Mouse (Mus musculus) urinary bladder, postnatal 14 days (tissue): ENCODE measurements at regions not wholly inside any gene's neighbourhood (a gene's known extent, or its start where the extent isn't known, plus 50 kb on each side); places are given as distances from the start of the nearest gene placed in this dataset.

Source experiments
- DNase-seq: peaks from one replicate; pipeline ENCODE4 v3.0.0; 2021; ENCODE audit warnings: low spot score

- no peak for DNase-seq
Measured at GRCm38 (mm10) chr1:35428126-35428840, 578.5 kb downstream of the Plekhb2 start.

GRCm38 (mm10) chr1:35429471-35429870 is 579.7 kb downstream of the Plekhb2 start:
- DNase-seq = no peak

GRCm38 (mm10) chr1:35435721-35436120 is 585.9 kb downstream of the Plekhb2 start:
- no peak for DNase-seq

GRCm38 (mm10) chr1:35447345-35447744 is 597.6 kb downstream of the Plekhb2 start:
- DNase-seq = no peak

GRCm38 (mm10) chr1:35452441-35453107 is 602.8 kb downstream of the Plekhb2 start:
- DNase-seq = no peak

- DNase-seq = no peak
Measured at GRCm38 (mm10) chr1:35457591-35457990, 607.8 kb downstream of the Plekhb2 start.

GRCm38 (mm10) chr1:35465081-35465480 is 603.1 kb upstream of the Hs6st1 start:
- no peak for DNase-seq

GRCm38 (mm10) chr1:35469185-35469753 is 598.9 kb upstream of the Hs6st1 start:
- no peak for DNase-seq

GRCm38 (mm10) chr1:35478262-35478661 is 589.9 kb upstream of the Hs6st1 start:
- no peak for DNase-seq

GRCm38 (mm10) chr1:35495963-35496362 is 572.2 kb upstream of the Hs6st1 start:
- no peak for DNase-seq

- no peak for DNase-seq
Measured at GRCm38 (mm10) chr1:35522951-35523350, 545.2 kb upstream of the Hs6st1 start.

GRCm38 (mm10) chr1:35523790-35524362 is 544.3 kb upstream of the Hs6st1 start:
- DNase-seq = no peak

GRCm38 (mm10) chr1:35524788-35525187 is 543.4 kb upstream of the Hs6st1 start:
- no peak for DNase-seq

- DNase-seq = no peak
Measured at GRCm38 (mm10) chr1:35527750-35528476, 540.3 kb upstream of the Hs6st1 start.

- no peak for DNase-seq
Measured at GRCm38 (mm10) chr1:35535470-35535869, 532.7 kb upstream of the Hs6st1 start.

GRCm38 (mm10) chr1:35536276-35536675 is 531.9 kb upstream of the Hs6st1 start:
- DNase-seq = no peak

GRCm38 (mm10) chr1:35548845-35549244 is 519.4 kb upstream of the Hs6st1 start:
- no peak for DNase-seq

- DNase-seq = no peak
Measured at GRCm38 (mm10) chr1:35551503-35551902, 516.7 kb upstream of the Hs6st1 start.

GRCm38 (mm10) chr1:35562786-35563185 is 505.4 kb upstream of the Hs6st1 start:
- no peak for DNase-seq

GRCm38 (mm10) chr1:35575203-35575602 is 493.0 kb upstream of the Hs6st1 start:
- no peak for DNase-seq

GRCm38 (mm10) chr1:35579392-35579791 is 488.8 kb upstream of the Hs6st1 start:
- DNase-seq = no peak

GRCm38 (mm10) chr1:35579992-35580391 is 488.2 kb upstream of the Hs6st1 start:
- DNase-seq = no peak
